Mouse (Mus musculus) liver, embryonic 16.5 days (tissue): ENCODE data around the gene Efcab14. TPM values are rescaled to one million over a fixed set of nuclear protein-coding genes. Genes with fewer than 3 reads are reported as not detected.

Experiments
- ATAC-seq: fragments of 200-750 bp; cut with Nextera tagmentation; 2 replicates; pipeline ENCODE4 v1.8.0; 2017; ENCODE audit warnings: low read depth, mild to moderate bottlenecking, moderate number of reproducible peaks, moderate library complexity
- H3K27ac ChIP-seq: fragments of 300-500 bp; sonication (generic); 2 replicates; pipeline ENCODE4 v1.5.1; 2014; ENCODE audit warnings: mild to moderate bottlenecking, low read length
- H3K27me3 ChIP-seq: fragments of 300-500 bp; sonication (generic); 2 replicates; pipeline ENCODE4 v1.6.1; 2014; ENCODE audit warnings: low read depth, low read length, mixed read lengths; ENCODE audit not compliant: control insufficient read depth, insufficient read depth
- H3K36me3 ChIP-seq: fragments of 300-500 bp; sonication (generic); 2 replicates; pipeline ENCODE4 v1.6.1; 2014; ENCODE audit warnings: mild to moderate bottlenecking; ENCODE audit not compliant: control insufficient read depth, insufficient read depth
- H3K4me1 ChIP-seq: fragments of 300-500 bp; sonication (generic); 2 replicates; pipeline ENCODE4 v1.6.1; 2014; ENCODE audit warnings: low read depth, low read length, mixed read lengths; ENCODE audit not compliant: control insufficient read depth
- H3K4me2 ChIP-seq: fragments of 300-500 bp; sonication (generic); 2 replicates; pipeline ENCODE4 v1.6.1; 2014; ENCODE audit warnings: low read depth, low read length, mixed read lengths
- H3K4me3 ChIP-seq: fragments of 300-500 bp; sonication (generic); 2 replicates; pipeline ENCODE4 v1.5.1; 2014; ENCODE audit warnings: low read depth, mild to moderate bottlenecking, low read length
- H3K9ac ChIP-seq: fragments of 300-500 bp; sonication (generic); 2 replicates; pipeline ENCODE4 v1.6.1; 2014; ENCODE audit warnings: low read depth, low read length
- H3K9me3 ChIP-seq: fragments of 300-500 bp; sonication (generic); replicated peaks from 2 replicates; pipeline ENCODE4 v1.6.1; 2016; ENCODE audit warnings: low read length; ENCODE audit not compliant: control insufficient read depth
- WGBS: fragments of 180-500 bp; shearing (Covaris S2); extraction: QIAGEN DNeasy Blood & Tissue Kit; methylation state at CpG from one replicate; pipeline ENCODE4 v1.1.7; 2014; ENCODE audit not compliant: insufficient replicate concordance; 5-methylcytosine and 5-hydroxymethylcytosine counted together
- polyA plus RNA-seq: library from polyadenylated mRNA; unstranded; fragments of >200 nt; fragmentation: Nextera tagmentation; extraction: Ambion mirVana; gene quantifications from 2 replicates; pipeline ENCODE4 v1.2.1, GENCODE M21; 2015

Efcab14 gene
- polyA plus RNA-seq, 1 experiment from 2014 or later = 10.9 TPM

DNA sequence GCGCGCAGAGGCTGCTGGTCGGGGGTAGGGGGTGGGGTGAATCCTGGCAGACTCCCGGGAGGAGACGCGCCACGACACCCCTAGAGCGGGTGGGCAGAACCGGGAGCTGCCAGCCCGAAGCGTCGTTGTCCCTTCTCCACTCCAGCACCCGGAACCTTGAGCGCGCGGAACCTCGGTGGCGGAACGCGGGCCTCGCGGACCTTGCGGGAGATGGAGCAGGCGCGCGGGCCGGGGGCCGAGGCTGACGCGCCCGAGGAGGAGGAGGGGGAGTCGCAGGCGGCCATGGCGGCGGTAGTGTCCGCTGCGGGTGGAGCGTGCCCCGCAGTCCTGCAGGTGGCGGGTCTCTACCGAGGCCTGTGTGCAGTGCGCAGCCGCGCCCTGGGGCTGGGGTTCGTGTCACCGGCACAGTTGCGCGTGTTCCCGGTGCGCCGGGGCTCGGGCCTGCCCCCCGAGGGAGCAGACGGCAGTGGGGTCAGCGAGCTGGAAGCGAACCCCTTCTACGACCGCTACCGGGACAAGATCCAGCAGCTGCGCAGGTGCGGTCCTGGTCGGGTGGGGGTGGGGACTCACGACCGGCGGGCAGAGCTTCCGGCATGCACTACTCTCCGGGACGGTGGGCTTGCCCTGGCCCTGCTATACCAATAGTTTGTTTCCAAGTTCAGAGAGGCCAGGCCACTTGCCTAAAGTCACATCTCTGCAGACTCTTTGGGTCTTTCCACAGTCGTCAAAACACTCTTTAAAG is 47.4 kb downstream of the Efcab14 start, which contains the start of gene Atpaf1:
Atpaf1 (plus strand) TSS at position 44 of the 742 bp plus-strand sequence.
- Histone ChIP-seq H3K36me3 (no peaks in the 10 kb centered on the region), H3K4me2 (peak within 1 kb of the TSS; percentile 92), H3K9ac (peak within 1 kb of the TSS; percentile 78), H3K27me3 (no peaks in the 10 kb centered on the region), H3K4me1 (peaks cover 15% of the 10 kb centered on the region), H3K9me3 (no peaks in the 10 kb centered on the region), H3K27ac (peak within 1 kb of the TSS; percentile 50), H3K4me3 (peak within 1 kb of the TSS; percentile 79)
- ATAC-seq = peak; percentile 74
- WGBS = under 1% methylated on average over 63 of the region's 69 CpGs

GRCm38 (mm10) chr4:115785511-115786034 is 48.0 kb downstream of the Efcab14 start:
- peak overlapping the region; percentile 78 for H3K9ac ChIP-seq
- H3K27ac ChIP-seq = peak overlapping the region; percentile 50
- peak; percentile 17; the same call in 1 of the 2 replicates for ATAC-seq
- peak overlapping the region; percentile 79 for H3K4me3 ChIP-seq
- H3K36me3 ChIP-seq = no peaks in the 10 kb centered on the region
- H3K4me1 ChIP-seq = peaks cover 15% of the 10 kb centered on the region
- H3K4me2 ChIP-seq = peak overlapping the region; percentile 92
- H3K9me3 ChIP-seq = no peaks in the 10 kb centered on the region
- H3K27me3 ChIP-seq = no peaks in the 10 kb centered on the region
- WGBS = 24% methylated on average over 7 of the region's 7 CpGs

DNA sequence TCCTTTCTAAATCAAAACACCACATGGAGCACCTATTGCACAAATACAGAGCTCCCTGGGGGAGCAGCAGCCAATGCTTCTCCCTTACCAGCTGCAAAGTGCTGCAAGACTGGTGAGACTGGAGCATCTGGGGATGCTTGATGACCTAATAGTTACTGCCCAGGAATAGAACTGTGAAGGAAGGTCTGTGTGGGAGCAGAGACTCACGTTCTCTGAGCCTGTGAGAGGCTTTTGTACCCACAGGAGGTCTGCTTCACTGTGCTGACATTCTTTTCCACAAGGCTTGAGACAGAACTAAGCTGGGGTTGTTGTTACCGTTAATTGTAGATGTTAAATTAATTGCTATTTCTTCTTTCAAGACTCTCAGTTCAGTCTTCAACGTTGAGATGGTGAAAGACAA is 53.3 kb downstream of the Efcab14 start:
- no peak overlapping the region for H3K9ac ChIP-seq
- peaks cover under 1% of the 10 kb centered on the region for H3K4me1 ChIP-seq
- no peak overlapping the region for H3K27ac ChIP-seq
- H3K4me2 ChIP-seq = no peak overlapping the region
- no peak for ATAC-seq
- 0 out of 2 replicates have a peak, but pooled peaks cover 9% of the 10 kb centered on the region for H3K36me3 ChIP-seq
- H3K27me3 ChIP-seq = no peaks in the 10 kb centered on the region
- H3K9me3 ChIP-seq = no peaks in the 10 kb centered on the region
- H3K4me3 ChIP-seq = no peak overlapping the region
- WGBS = 69% methylated on average over 3 of the region's 3 CpGs

- Histone ChIP-seq H3K9ac (no peak overlapping the region), H3K36me3 (peaks cover 18% of the 10 kb centered on the region; the same call in 1 of the 2 replicates), H3K4me3 (no peak overlapping the region), H3K27me3 (no peaks in the 10 kb centered on the region), H3K9me3 (no peaks in the 10 kb centered on the region), H3K4me2 (no peak overlapping the region), H3K4me1 (no peaks in the 10 kb centered on the region), H3K27ac (no peak overlapping the region)
- no peak for ATAC-seq
- 62% methylated on average over 3 of the region's 3 CpGs for WGBS
Observed at GRCm38 (mm10) chr4:115795360-115795759, 57.8 kb downstream of the Efcab14 start.

- Histone ChIP-seq H3K4me2 (no peak overlapping the region), H3K27me3 (no peaks in the 10 kb centered on the region), H3K27ac (no peak overlapping the region), H3K36me3 (peaks cover 18% of the 10 kb centered on the region; the same call in 1 of the 2 replicates), H3K4me3 (no peak overlapping the region), H3K4me1 (no peaks in the 10 kb centered on the region), H3K9ac (no peak overlapping the region), H3K9me3 (no peaks in the 10 kb centered on the region)
- no peak for ATAC-seq
- whole genome bisulfite sequencing = 78% methylated on average over 3 of the region's 3 CpGs
Observed at GRCm38 (mm10) chr4:115799981-115800380, 62.4 kb downstream of the Efcab14 start.

- Histone ChIP-seq H3K4me2 (no peak overlapping the region), H3K27me3 (no peaks in the 10 kb centered on the region), H3K36me3 (no peaks in the 10 kb centered on the region), H3K4me1 (no peaks in the 10 kb centered on the region), H3K9ac (no peak overlapping the region), H3K27ac (no peak overlapping the region), H3K9me3 (no peaks in the 10 kb centered on the region), H3K4me3 (no peak overlapping the region)
- WGBS = 75% methylated on average over 4 of the region's 4 CpGs
- ATAC-seq = no peak
Observed at GRCm38 (mm10) chr4:115812326-115812725, 74.8 kb downstream of the Efcab14 start.

DNA sequence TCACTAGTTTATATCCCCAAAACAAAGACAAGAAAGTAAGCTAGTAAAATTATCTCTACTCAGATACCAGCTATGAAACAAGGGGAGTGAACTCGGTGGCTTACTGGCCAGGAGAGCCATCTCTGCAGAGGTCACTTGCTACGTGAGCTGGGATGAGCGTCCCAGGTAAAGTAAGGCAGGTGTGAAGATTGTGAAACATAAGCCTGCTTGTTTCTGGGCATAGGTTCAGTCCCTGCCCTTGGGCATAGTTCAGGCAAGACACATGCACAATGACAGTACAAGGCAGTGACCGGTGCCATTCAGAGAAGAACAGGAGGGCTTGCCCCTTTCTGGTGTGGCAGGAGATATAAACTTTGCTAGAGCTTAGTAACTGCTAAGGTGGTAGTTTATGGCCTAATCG is 78.1 kb downstream of the Efcab14 start:
- H3K36me3 ChIP-seq = no peaks in the 10 kb centered on the region
- no peak overlapping the region for H3K4me2 ChIP-seq
- no peaks in the 10 kb centered on the region for H3K9me3 ChIP-seq
- WGBS = 83% methylated on average over 5 of the region's 5 CpGs
- no peaks in the 10 kb centered on the region for H3K4me1 ChIP-seq
- no peak overlapping the region for H3K9ac ChIP-seq
- H3K27me3 ChIP-seq = no peaks in the 10 kb centered on the region
- no peak overlapping the region for H3K4me3 ChIP-seq
- no peak for ATAC-seq
- H3K27ac ChIP-seq = no peak overlapping the region

DNA sequence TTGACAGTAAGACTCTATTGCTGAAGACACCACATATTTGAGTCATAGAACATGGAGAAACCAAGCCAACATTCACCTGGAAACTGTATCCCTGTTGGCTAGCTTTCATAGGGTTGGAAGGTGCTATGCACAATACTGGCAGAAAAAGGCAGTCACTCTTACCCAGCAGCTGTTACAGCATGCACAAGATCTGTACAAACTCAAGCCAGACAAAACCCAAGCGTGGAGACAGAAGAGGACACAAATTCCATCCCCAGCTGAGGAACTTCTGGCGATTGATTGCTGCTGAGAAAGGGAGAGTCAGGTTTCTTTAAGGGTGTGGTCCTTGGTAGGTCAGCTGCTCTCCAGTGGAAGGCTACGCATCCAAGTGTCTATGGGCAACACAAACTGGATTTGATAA is 82.7 kb downstream of the Efcab14 start:
- H3K36me3 ChIP-seq = no peaks in the 10 kb centered on the region
- no peak overlapping the region for H3K4me3 ChIP-seq
- no peaks in the 10 kb centered on the region for H3K9me3 ChIP-seq
- no peak for ATAC-seq
- no peak overlapping the region for H3K9ac ChIP-seq
- peaks cover 23% of the 10 kb centered on the region for H3K4me1 ChIP-seq
- WGBS = 44% methylated on average over 3 of the region's 3 CpGs
- H3K4me2 ChIP-seq = no peak overlapping the region
- no peak overlapping the region for H3K27ac ChIP-seq
- H3K27me3 ChIP-seq = no peaks in the 10 kb centered on the region

GRCm38 (mm10) chr4:115820944-115821343 is 83.4 kb downstream of the Efcab14 start:
- Histone ChIP-seq H3K4me3 (no peak overlapping the region), H3K9ac (no peak overlapping the region), H3K9me3 (no peaks in the 10 kb centered on the region), H3K27ac (no peak overlapping the region), H3K36me3 (no peaks in the 10 kb centered on the region), H3K27me3 (no peaks in the 10 kb centered on the region), H3K4me1 (peaks cover 29% of the 10 kb centered on the region), H3K4me2 (no peak overlapping the region)
- no peak for ATAC-seq
- 73% methylated on average over 3 of the region's 3 CpGs for WGBS
